Mouse (Mus musculus) thymus, adult 2 months (tissue): Measurements from ENCODE around the gene Slc25a30.

Source experiments
- CTCF ChIP-seq: fragments of 200-500 bp; IDR thresholded peaks from 2 replicates; pipeline ENCODE4 v1.5.1; 2012; ENCODE audit warnings: mild to moderate bottlenecking, control low read depth, low read length, moderate library complexity, borderline replicate concordance; ENCODE audit not compliant: control insufficient read depth, poor library complexity, insufficient read depth; ENCODE audit errors: extremely low read depth
- POLR2A ChIP-seq: fragments of 200-500 bp; IDR thresholded peaks from 2 replicates; pipeline ENCODE4 v1.6.1; 2012; ENCODE audit warnings: mild to moderate bottlenecking, low read length, control low read depth, moderate library complexity; ENCODE audit not compliant: control insufficient read depth, poor library complexity, insufficient read depth; ENCODE audit errors: extremely low read depth

- TF ChIP-seq CTCF (no peak), POLR2A (no peak)
Measured at GRCm38 (mm10) chr14:75747960-75748359, 38.9 kb downstream of the Slc25a30 start.
